Mouse (Mus musculus) heart, postnatal 14 days (tissue): ENCODE data around the gene Ddn. TPM values are rescaled to one million over a fixed set of nuclear protein-coding genes. Genes with fewer than 3 reads are reported as not detected.
"Not testable (repeated sequence)": the region's sequence is repeated elsewhere in the genome, so short reads cannot be mapped to it uniquely, and the experiment has no call there.

Source experiments
- DNase-seq, 2 experiments: peaks; one replicate each; pipeline ENCODE4 v3.0.0; 2021 to 2022
- intact Hi-C: fragments of 180-260 bp; cut with DNase I; formaldehyde crosslinking; loops from one replicate; pipeline ENCODE4 v1.15.1; 2025
- total RNA-seq, 2 experiments: library from RNA; stranded (reverse); gene quantifications; 2 replicates each; pipeline ENCODE4 v1.2.3; 2021

The Ddn gene
- total RNA-seq, 2 experiments from 2014 or later, result 0.20 to 0.31 TPM

- no peak for DNase-seq
- intact Hi-C loops, result loop anchor here (5.0 kb wide), 1 partner anchor 35 kb away; no protein-coding TSS in a partner anchor
Observed at GRCm38 (mm10) chr15:98832161-98833058, 23.1 kb upstream of the Ddn start.

DNA sequence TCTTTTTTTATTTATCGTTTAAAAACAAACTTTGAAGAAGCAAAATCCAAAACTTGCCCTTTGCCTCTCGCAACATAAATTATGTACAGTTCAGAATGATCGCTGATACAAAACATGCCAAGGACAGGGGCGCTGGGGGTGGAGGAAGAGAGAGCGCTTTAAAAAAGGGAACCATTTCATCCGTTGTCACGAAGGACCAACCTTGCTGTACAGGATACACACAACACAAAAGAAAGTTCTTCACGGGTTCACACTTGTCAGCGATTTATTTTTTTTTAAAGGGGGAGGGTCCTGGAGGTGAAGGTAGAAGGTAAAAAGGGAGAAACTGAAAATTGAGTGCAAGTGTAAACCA is 22.4 kb upstream of the Ddn start:
- intact Hi-C loops, result loop anchor here (5.0 kb wide), 1 partner anchor 36 kb away; no protein-coding TSS in a partner anchor
- DNase-seq, result no peak

DNA sequence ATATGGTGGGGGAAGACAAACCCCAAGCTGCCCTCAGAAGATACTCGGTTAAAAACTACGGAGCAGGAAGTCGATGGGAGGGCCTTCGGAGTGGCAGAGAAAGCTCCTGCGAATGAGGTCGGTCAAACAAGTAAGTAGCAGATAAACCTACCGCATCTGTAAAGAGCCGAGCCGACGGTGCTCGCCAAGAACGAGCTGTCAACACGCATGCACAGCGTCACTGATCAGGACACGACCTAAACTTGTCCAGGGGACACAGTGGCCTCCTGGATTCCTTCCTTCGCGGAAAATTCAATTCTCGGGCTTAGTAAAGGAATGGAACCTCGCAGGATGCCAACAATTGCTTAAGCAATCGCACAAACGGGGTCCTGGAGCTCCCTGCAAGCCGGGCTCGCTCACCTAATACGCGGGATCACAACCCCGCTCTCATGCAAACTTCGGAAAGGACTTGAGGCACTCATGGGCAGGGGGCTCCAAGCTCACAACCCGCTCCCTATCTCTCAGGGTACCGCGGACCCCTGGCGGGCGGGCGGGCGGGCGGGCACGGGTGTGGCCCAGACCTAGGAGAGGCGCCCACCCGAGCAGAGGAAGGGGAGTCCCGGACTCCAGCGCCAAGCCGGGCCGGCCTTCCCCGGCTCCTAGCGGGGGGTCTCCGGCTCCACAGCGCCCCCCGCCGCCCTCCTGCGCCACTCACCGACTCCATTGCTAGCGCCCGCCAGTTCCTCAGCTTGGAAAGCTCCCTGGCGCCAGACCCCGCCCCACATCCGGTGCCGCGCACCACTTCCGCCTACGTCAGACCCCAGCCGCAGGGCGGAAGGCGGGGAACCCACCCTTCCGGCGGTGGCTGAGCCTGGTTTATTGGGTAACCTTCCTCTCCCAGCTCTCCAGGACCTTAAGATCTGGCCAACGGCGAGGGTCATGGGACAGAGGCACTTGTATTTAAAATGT is 21.7 kb upstream of the Ddn start, which contains the start of gene Prkag1:
Gene Prkag1, minus strand, starts transcription at position 786 of the 948 bp plus-strand sequence.
- intact Hi-C loops, result loop anchor here (5.0 kb wide), 1 partner anchor 36 kb away; no protein-coding TSS in a partner anchor
- DNase-seq, result peak; percentile 97 to 99

DNA sequence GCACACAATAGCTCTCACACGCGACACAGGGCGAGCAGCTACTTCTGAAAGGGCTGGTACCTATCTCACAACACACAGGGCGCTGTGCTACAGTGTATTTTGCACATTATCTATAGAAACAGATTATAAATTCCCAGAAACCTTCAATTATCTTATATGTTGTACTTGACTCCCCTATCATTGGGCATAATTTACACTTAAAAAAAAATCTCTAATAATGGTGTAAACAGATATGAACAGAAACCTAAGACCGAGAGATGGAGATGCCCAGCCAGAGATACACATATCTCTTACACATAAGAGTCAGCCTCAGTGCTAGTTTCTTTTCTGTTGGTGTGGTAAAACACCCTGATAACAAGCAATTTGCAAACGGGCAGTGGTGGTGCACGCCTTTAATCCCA is 18.3 kb upstream of the Ddn start:
- DNase-seq, result no peak
- intact Hi-C loops, result no loop called here

GRCm38 (mm10) chr15:98823434-98823833 is 14.1 kb upstream of the Ddn start:
- intact Hi-C loops, result no loop called here
- no peak for DNase-seq

DNA sequence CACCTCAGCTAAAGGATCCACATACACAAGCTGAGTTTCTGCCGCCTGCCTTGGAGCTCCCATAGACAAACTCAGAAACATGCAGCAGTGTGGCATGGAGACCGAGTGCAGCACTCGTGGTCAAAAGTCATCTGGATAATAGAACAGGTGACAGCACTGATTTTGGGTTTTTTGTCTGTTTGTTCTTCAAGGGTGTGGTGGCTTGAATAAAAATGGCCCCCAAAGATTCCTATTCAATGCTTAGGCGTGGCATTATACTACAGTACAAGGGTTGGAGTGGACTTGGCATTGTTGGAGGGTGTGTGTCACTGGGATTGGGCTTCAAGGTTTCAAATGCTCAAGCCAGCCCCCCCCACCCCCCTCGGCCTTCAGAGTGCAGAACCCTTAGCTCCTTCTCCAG is 12.9 kb upstream of the Ddn start:
- intact Hi-C loops, result no loop called here
- no peak for DNase-seq

DNA sequence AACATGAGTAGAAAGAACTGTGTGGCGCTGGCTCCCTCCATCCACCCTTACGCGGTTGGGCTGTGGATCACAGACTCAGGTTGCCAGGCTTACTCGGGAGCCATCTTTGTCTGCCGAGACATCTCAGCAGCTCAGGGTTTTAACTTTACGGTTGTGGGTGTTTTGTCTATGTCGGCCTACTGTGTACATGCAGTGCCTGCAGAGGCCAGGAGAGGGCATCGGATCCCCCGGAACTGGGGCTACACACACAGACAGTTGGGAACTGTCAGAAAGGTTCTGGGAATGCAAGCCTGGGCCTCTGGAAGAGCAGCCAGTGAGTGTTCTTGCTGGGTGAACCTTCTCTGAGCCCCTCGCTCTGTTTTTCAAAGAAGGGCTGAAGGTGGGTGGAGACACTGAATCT is 12.1 kb upstream of the Ddn start:
- intact Hi-C loops, result no loop called here
- no peak for DNase-seq

DNA sequence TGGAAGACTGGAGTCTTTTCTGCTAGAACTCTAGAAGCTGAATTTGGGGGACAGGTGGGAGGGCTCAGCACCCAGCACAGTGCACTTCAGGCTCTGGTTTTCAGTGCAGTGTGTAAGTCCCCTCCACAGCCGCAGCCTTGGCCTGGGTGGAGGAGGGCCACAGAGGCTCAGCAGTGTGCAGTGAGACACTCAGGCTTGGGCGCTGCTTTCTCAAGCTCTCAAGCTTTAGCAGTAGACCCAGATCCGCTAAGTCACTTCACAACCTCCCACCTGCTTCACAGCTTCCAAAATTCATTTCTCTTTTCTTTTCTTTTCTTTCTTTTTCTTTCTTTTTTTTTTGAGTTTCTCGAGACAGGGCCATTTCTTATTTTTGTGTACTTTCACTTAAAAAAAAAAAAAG is 11.6 kb upstream of the Ddn start:
- intact Hi-C loops, result no loop called here
- DNase-seq, result no peak

DNA sequence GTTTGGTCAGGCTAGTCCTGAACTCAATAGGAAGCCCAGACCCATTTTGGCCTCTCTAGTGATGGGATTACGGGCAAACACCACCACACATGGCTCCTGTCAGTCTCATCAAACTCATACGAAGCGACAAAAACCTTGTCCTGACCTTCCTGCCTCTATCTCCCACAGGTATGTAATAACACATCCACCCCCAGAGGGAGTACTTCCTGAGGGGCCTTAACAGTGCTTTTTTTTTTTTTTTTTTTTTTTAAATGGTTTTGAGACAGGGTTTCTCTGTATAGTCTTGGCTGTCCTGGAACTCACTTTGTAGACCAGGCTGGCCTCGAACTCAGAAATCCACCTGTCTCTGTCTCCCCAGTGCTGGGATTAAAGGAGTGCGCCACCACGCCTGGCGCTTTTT is 8.9 kb upstream of the Ddn start:
- no peak for DNase-seq
- intact Hi-C loops, result no loop called here

DNA sequence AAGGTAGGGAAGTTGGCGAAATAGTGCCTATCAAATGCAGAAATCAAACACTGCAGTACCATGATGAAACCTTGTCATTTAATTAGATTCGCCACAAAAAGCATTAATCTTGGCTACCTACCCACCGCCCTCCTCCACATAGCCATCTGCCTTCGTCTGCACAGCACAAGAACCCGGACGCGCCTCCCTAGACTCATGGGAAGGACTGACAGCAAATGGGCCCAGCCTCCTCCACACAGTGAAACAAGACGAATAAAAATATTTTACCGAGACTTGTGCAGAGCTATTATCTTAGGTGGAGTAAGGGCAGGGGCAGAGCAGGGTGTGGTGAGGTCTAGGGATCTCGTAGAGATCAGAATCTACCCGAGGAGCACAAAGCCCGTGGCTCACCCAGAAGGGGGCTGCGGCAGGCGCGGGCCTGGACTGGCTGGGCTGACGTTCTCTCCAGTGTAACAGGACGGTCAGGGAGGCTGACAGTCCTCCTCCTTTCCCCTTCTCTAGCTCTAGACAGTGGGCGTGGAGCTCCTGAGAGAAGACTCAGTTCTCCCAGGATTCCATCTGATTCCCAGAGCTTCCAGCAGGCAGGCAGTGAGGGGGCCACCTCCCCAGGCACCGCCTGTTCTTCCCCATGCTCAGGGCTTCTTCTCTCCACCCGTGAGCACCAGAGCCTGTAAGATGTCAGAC is 3.6 kb upstream of the Ddn start:
- intact Hi-C loops, result no loop called here
- DNase-seq, result no peak

GRCm38 (mm10) chr15:98810212-98810611 is 922 bp upstream of the Ddn start:
- intact Hi-C loops, DNase-seq: not testable (repeated sequence)

DNA sequence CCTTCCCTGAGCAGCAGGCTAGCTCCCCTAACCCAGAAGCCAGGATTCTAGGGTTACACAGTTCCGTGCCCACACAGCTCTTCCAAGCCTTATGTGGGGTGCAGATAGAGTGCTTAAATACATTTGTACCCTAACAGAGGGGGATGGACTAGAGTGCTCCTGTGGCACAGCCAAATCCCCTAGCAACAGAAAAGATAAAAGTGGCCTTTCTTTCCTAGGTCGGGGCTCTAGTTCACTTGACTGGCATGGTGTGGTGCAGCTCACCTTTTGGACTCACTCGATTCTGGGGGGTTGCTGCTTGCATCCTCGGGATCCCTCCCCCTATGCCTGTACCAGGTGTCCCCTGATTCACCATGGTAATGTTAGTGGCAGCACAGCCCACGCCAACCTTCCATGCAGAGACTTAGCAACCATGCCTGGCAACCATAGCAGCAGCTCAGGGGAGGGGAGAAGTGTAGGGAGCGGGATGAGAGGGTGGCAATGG is 597 bp downstream of the Ddn start:
- no peak for DNase-seq
- intact Hi-C loops, result no loop called here

- intact Hi-C loops, result no loop called here
- DNase-seq, result peak; percentile 61 to 66
Observed at GRCm38 (mm10) chr15:98807895-98808650, 1.2 kb downstream of the Ddn start.

DNA sequence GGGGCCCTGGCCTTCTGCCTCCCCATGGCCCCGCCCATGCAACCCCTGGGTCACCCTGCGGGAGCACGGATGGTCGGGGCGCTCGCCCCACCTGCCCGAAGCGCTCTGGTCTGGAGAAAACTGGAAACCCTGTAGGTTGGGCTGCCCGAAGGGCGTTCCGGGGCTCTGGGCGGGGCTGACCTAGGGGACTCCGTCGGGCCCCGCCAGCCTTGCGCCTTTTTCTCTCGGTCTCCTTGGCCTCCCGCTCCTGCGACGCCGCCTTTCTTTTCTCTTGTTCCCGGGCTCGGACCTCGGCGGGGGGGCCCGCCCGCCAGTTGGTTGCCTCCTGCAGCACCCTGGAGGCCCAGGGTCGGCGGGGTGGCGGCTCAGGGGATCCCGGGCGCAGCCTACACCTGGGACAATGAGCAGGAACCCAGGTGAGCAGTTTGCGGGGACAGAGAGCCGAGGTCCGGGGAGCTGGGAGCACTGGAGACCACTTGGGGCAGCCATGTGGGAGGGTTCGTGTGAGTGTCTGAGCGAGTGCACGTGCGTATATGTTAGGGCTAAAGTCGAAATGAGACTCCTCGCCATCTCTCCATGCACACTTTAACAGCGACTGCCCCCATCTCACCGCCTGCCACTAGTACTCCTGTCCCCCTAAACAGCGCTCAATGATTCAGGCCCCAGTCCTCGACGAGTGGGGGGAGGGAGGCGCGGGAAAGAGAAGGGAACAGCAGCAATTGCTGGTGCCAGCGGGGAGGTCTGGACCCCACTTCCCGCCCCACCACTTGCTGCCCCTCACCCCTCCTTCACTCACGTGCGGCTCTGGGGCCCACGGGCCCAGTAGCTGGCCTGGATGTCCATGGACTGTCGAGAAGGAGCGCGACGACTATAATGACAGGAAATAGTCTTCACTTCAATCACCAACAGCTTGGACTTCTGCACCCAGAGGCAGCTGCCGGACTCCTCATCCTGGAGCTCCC is 2.2 kb downstream of the Ddn start:
- no peak for DNase-seq
- intact Hi-C loops, result no loop called here

GRCm38 (mm10) chr15:98806071-98806808 is 3.0 kb downstream of the Ddn start:
- no peak for DNase-seq
- intact Hi-C loops, result no loop called here

GRCm38 (mm10) chr15:98805324-98806040 is 3.8 kb downstream of the Ddn start:
- peak; percentile 77 to 83 for DNase-seq
- intact Hi-C loops, result no loop called here

GRCm38 (mm10) chr15:98804054-98804453 is 5.2 kb downstream of the Ddn start:
- DNase-seq, result peak; percentile 81 to 92
- intact Hi-C loops, result loop anchor here (5.0 kb wide), 2 partner anchors 97 to 142 kb away; partner anchors contain the start of genes Ccdc65 and Ddx23
